Mouse (Mus musculus) C2C12 (cell line): ENCODE measurements around the gene Inmt. TPM values are rescaled to one million over a fixed set of nuclear protein-coding genes. Genes with fewer than 3 reads are reported as not detected.

ENCODE experiments used
- H3K27me3 ChIP-seq: one replicate; pipeline ENCODE4 v1.6.1; 2011; ENCODE audit not compliant: control insufficient read depth, insufficient read depth, insufficient read length
- H3K36me3 ChIP-seq: one replicate; pipeline ENCODE4 v1.6.1; 2011; ENCODE audit not compliant: control insufficient read depth, insufficient read depth
- H3K4me3 ChIP-seq: one replicate; pipeline ENCODE4 v1.5.1; 2011; ENCODE audit warnings: mild to moderate bottlenecking, control low read depth; ENCODE audit not compliant: poor library complexity, insufficient read depth, severe bottlenecking
- H3K79me2 ChIP-seq: one replicate; pipeline ENCODE4 v1.6.1; 2011; ENCODE audit not compliant: control insufficient read depth, insufficient read depth
- H3K79me3 ChIP-seq: one replicate; pipeline ENCODE4 v1.6.1; 2011; ENCODE audit warnings: low read depth, control low read depth
- H3ac ChIP-seq: one replicate; pipeline ENCODE3; 2011; ENCODE audit warnings: low read depth; ENCODE audit not compliant: control insufficient read depth, insufficient read length
- CEBPB ChIP-seq: IDR thresholded peaks from one replicate; pipeline ENCODE4 v1.6.1; 2011; ENCODE audit warnings: low read depth, mild to moderate bottlenecking, control low read depth, moderate library complexity
- CTCF ChIP-seq: IDR thresholded peaks from one replicate; pipeline ENCODE4 v1.5.1; 2011; ENCODE audit not compliant: control insufficient read depth, insufficient read depth, insufficient read length
- FOSL1 ChIP-seq: IDR thresholded peaks from one replicate; pipeline ENCODE4 v1.8.0; 2011; ENCODE audit warnings: mild to moderate bottlenecking, low read length; ENCODE audit not compliant: poor library complexity, insufficient read depth, severe bottlenecking
- MAX ChIP-seq: IDR thresholded peaks from one replicate; pipeline ENCODE4 v1.6.1; 2011; ENCODE audit warnings: mild to moderate bottlenecking, control low read depth
- MYOD1 ChIP-seq: IDR thresholded peaks from one replicate; pipeline ENCODE4 v1.6.1; 2011; ENCODE audit warnings: low read depth; ENCODE audit not compliant: control insufficient read depth, insufficient read length
- MYOG ChIP-seq: IDR thresholded peaks from one replicate; pipeline ENCODE4 v1.6.1; 2011; ENCODE audit not compliant: control insufficient read depth, insufficient read length; ENCODE audit errors: extremely low read depth
- USF1 ChIP-seq: IDR thresholded peaks from one replicate; pipeline ENCODE4 v1.6.1; 2011; ENCODE audit warnings: low read depth, mild to moderate bottlenecking, control low read depth, moderate library complexity
- polyA plus RNA-seq: library from polyadenylated mRNA; unstranded; fragments of >200 nt; fragmentation: generic; extraction: Trizol; gene quantifications from one replicate; pipeline ENCODE4 v1.2.1, GENCODE M21; 2012; ENCODE audit warnings: missing spikeins

The Inmt gene
- polyA plus RNA-seq, 1 experiment: not detected

DNA sequence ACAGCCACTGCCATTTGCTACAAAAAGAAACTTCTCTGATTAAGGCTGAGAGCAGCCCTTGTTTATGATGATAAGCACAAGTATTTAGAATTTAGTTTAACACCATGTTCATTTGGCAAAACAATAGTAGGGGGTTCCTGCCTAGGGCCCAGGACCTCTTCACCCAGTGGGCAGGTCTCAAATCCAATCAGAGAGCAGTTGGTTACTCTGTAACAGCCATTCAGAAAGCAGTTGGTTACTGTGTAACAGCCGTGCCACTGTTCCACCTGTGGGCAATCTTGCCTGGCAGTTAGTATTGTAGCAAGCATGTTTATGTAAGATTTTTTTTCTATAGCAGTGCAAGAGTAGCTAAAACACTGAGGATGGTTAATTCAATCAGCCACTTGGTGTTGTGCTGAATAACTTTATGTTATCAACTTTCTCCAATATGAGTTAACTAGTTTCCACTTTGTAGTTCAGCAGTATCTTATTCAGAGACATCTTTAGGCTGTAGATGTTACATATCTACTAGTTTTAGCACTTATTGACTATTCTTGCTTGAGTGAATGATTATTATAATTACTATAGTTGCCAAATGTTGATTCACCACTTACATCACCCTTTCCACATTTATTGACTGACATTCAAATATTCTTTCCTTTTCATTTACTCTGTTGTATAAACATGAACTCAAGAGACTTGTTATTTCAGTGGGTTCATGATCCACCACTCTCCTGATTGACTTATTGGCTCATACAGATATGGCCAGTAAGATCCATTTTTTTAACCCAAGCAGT, 8.0 kb upstream of the Inmt start:
- no peak overlapping the region for H3ac ChIP-seq
- TF ChIP-seq MYOD1: no peak
- TF ChIP-seq USF1: no peak
- no peak for TF ChIP-seq MAX
- no peak for TF ChIP-seq CEBPB
- TF ChIP-seq FOSL1: no peak
- no peak for TF ChIP-seq CTCF
- TF ChIP-seq MYOG: no peak

GRCm38 (mm10) chr6:55179560-55179959, 4.7 kb upstream of the Inmt start:
- no peak overlapping the region for H3ac ChIP-seq
- no peaks in the 10 kb centered on the region for H3K36me3 ChIP-seq
- TF ChIP-seq MYOG: no peak
- no peaks in the 10 kb centered on the region for H3K27me3 ChIP-seq
- H3K79me2 ChIP-seq: no peaks in the 10 kb centered on the region
- H3K4me3 ChIP-seq: no peak overlapping the region
- H3K79me3 ChIP-seq: no peaks in the 10 kb centered on the region

More for the DNA sequence above, 8.0 kb upstream of the Inmt start:
- H3K4me3 ChIP-seq: no peak overlapping the region
- H3K27me3 ChIP-seq: no peaks in the 10 kb centered on the region
- H3K79me2 ChIP-seq: no peaks in the 10 kb centered on the region
- H3K36me3 ChIP-seq: no peaks in the 10 kb centered on the region
- no peaks in the 10 kb centered on the region for H3K79me3 ChIP-seq

DNA sequence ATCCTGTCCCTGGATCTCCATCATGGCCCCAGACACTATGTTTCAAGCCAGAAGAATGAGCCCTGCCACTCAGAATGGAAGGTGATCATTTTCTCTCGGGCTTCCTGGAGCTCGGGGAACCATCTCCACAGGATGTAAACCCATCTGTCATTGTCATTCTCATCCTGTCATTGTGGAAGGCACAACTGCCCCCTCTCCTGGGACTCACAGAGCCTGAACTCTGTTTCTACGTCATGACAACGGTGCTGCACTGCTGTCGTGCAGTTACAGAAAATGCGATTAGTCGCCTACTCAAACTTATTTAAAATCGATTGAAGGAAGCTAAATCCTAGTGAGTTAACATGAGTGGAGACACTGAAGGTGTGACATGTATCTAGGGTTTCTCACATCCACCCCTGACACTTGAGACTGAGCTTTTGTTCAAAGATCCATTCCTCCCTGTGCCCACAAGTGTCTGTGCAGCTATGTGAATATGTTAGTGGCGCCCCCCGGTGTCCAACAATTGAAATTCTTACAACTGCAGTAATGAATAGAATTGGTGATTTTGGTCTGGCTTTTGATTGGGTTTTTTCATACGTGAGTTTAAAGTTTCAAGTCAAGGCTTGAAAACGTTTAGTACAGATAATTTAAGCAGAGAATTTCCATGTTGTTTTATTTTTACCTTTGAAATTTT, 2.4 kb upstream of the Inmt start:
- H3K79me2 ChIP-seq: no peaks in the 10 kb centered on the region
- H3K36me3 ChIP-seq: no peaks in the 10 kb centered on the region
- H3ac ChIP-seq: no peak overlapping the region
- TF ChIP-seq FOSL1: no peak
- TF ChIP-seq CTCF: no peak
- TF ChIP-seq MAX: no peak
- no peak for TF ChIP-seq MYOD1
- no peak for TF ChIP-seq CEBPB
- TF ChIP-seq USF1: no peak
- no peak for TF ChIP-seq MYOG
- H3K79me3 ChIP-seq: no peaks in the 10 kb centered on the region
- no peak overlapping the region for H3K4me3 ChIP-seq
- peaks cover 10% of the 10 kb centered on the region for H3K27me3 ChIP-seq

DNA sequence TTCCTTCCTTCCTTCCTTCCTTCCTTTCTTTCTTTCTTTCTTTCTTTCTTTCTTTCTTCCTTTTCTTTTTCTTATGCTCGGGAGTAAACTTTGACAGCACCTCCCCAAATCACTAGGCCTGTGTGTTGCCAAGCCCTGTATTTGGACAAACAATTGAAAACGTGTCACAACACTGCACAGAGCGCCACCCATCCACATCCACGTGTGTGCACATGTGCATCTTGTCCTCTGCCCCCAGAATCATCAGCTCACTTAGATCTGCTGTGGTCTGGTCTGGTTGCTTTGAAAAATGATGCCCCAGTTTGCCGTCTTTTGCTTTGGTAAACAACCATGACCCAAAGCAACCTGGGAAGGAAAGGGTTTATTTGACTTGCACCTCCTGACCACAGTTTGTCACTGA, 1.0 kb upstream of the Inmt start:
- Histone ChIP-seq H3ac (no peak overlapping the region), H3K79me3 (no peaks in the 10 kb centered on the region), H3K4me3 (no peak overlapping the region), H3K36me3 (no peaks in the 10 kb centered on the region), H3K79me2 (no peaks in the 10 kb centered on the region), H3K27me3 (peaks cover 13% of the 10 kb centered on the region)
- TF ChIP-seq USF1: no peak
- TF ChIP-seq MAX: no peak
- no peak for TF ChIP-seq CEBPB
- TF ChIP-seq FOSL1: no peak
- TF ChIP-seq MYOG: no peak
- no peak for TF ChIP-seq MYOD1
- TF ChIP-seq CTCF: no peak

DNA sequence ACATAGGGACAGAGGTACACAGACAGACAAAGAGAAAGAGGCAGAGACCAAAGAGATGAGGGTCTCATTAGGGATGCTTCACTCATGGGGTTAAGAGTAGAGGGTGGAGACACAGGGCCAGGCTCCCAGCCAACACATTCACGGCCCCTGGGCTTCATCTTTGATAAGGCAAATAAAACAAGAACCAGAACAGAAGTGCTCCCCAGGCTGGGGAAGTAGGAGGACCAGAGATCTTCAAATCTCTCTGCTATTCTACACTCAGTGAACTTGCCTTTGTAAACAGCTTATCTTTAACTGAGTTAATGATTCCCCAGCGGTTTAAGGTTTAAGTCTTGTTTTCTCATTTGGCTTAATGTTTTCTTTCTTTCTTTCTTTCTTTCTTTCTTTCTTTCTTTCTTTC, 613 bp upstream of the Inmt start:
- H3ac ChIP-seq: no peak overlapping the region
- H3K79me3 ChIP-seq: no peaks in the 10 kb centered on the region
- H3K36me3 ChIP-seq: no peaks in the 10 kb centered on the region
- TF ChIP-seq CEBPB (no peak), MYOD1 (no peak), FOSL1 (no peak), USF1 (no peak), MYOG (no peak), CTCF (no peak), MAX (no peak)
- no peaks in the 10 kb centered on the region for H3K79me2 ChIP-seq
- no peak overlapping the region for H3K4me3 ChIP-seq
- H3K27me3 ChIP-seq: peaks cover 14% of the 10 kb centered on the region

GRCm38 (mm10) chr6:55173941-55174349, 898 bp downstream of the Inmt start:
- peaks cover 14% of the 10 kb centered on the region for H3K27me3 ChIP-seq
- TF ChIP-seq USF1 (no peak), CEBPB (no peak), MYOG (no peak), MYOD1 (no peak), FOSL1 (no peak), MAX (no peak), CTCF (no peak)
- no peaks in the 10 kb centered on the region for H3K79me2 ChIP-seq
- H3K36me3 ChIP-seq: no peaks in the 10 kb centered on the region
- H3K4me3 ChIP-seq: no peak overlapping the region
- H3K79me3 ChIP-seq: no peaks in the 10 kb centered on the region
- no peak overlapping the region for H3ac ChIP-seq
